Mouse (Mus musculus) forebrain, postnatal 0 days (tissue): ENCODE results near the gene Arl2. TPM values are rescaled to one million over a fixed set of nuclear protein-coding genes. Genes with fewer than 3 reads are reported as not detected.
"Not testable (repeated sequence)": the region's sequence is repeated elsewhere in the genome, so short reads cannot be mapped to it uniquely, and the experiment has no call there.

Experiments
- ATAC-seq: fragments of 200-750 bp; cut with Nextera tagmentation; 2 replicates; pipeline ENCODE4 v1.8.0; 2017; ENCODE audit warnings: mild to moderate bottlenecking, moderate library complexity
- DNase-seq: peaks from one replicate; pipeline ENCODE4 v3.0.0-alpha.2; 2015
- H3K27ac ChIP-seq: fragments of 300-500 bp; sonication (generic); 2 replicates; pipeline ENCODE4 v1.5.1; 2014; ENCODE audit warnings: low read depth, mild to moderate bottlenecking, antibody characterized with exemption, low read length, moderate library complexity, mixed read lengths
- H3K27me3 ChIP-seq: fragments of 300-500 bp; sonication (generic); 2 replicates; pipeline ENCODE4 v1.6.1; 2014; ENCODE audit warnings: mild to moderate bottlenecking, low read length, mixed read lengths; ENCODE audit not compliant: insufficient read depth
- H3K36me3 ChIP-seq: fragments of 300-500 bp; sonication (generic); 2 replicates; pipeline ENCODE4 v1.6.1; 2014; ENCODE audit warnings: mild to moderate bottlenecking, moderate library complexity; ENCODE audit not compliant: insufficient read depth
- H3K4me1 ChIP-seq: fragments of 300-500 bp; sonication (generic); 2 replicates; pipeline ENCODE4 v1.6.1; 2014; ENCODE audit warnings: antibody characterized with exemption; ENCODE audit not compliant: insufficient read depth
- H3K4me2 ChIP-seq: fragments of 300-500 bp; sonication (generic); 2 replicates; pipeline ENCODE4 v1.6.1; 2014; ENCODE audit warnings: low read depth, mild to moderate bottlenecking, moderate library complexity
- H3K4me3 ChIP-seq: fragments of 300-500 bp; sonication (generic); 2 replicates; pipeline ENCODE4 v1.5.1; 2014; ENCODE audit warnings: low read depth, low read length, mixed read lengths
- H3K9ac ChIP-seq: fragments of 300-500 bp; sonication (generic); 2 replicates; pipeline ENCODE4 v1.6.1; 2014; ENCODE audit warnings: mild to moderate bottlenecking
- H3K9me3 ChIP-seq: fragments of 300-500 bp; sonication (generic); 2 replicates; pipeline ENCODE4 v1.6.1; 2016; ENCODE audit warnings: low read length
- CTCF ChIP-seq: sonication (generic); IDR thresholded peaks from 2 replicates; pipeline ENCODE4 v1.5.1; 2016; ENCODE audit warnings: antibody characterized with exemption, control low read depth, low read depth
- WGBS: fragments of 180-500 bp; shearing (Covaris S2); extraction: QIAGEN DNeasy Blood & Tissue Kit; methylation state at CpG from one replicate; pipeline ENCODE4 v1.1.7; 2014; 5-methylcytosine and 5-hydroxymethylcytosine counted together
- polyA plus RNA-seq: library from polyadenylated mRNA; unstranded; fragments of >200 nt; fragmentation: Nextera tagmentation; extraction: Ambion mirVana; gene quantifications from 2 replicates; pipeline ENCODE4 v1.2.1, GENCODE M21; 2015
- total RNA-seq: library from RNA; depleted of rRNA; stranded (reverse); fragments of >200 nt; gene quantifications from 2 replicates; pipeline ENCODE4 v1.2.3, GENCODE M21; 2014

Gene Arl2
- total and polyA plus RNA-seq, 2 experiments from 2014 or later = 63.8 to 118 TPM

DNA sequence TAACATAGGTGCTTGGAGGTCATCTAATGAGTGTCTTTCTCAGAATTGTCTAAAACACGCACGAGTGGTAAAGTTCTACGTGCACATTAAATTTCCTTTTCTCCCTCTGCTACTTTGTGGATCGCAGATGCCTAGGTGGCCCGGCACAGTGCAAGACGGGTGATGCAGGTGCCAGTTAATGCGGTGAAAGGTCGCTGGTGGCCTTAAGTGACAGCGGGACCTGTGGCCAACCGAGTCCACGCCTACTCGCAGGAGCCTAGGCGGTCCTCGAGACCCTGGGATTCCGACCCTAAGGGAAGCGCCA lies 1.0 kb downstream of the Arl2 start:
- Histone ChIP-seq H3K36me3 (peaks cover 20% of the 10 kb centered on the region), H3K9me3 (no peaks in the 10 kb centered on the region), H3K4me2 (peak overlapping the region; percentile 89), H3K4me1 (peaks cover 10% of the 10 kb centered on the region), H3K4me3 (peak overlapping the region; percentile 68), H3K9ac (peak overlapping the region; percentile 77), H3K27ac (peak overlapping the region; percentile 96), H3K27me3 (no peaks in the 10 kb centered on the region)
- no peak for ATAC-seq
- no peak for TF ChIP-seq CTCF
- WGBS = 3% methylated on average over 16 of the region's 16 CpGs
- DNase-seq = no peak

DNA sequence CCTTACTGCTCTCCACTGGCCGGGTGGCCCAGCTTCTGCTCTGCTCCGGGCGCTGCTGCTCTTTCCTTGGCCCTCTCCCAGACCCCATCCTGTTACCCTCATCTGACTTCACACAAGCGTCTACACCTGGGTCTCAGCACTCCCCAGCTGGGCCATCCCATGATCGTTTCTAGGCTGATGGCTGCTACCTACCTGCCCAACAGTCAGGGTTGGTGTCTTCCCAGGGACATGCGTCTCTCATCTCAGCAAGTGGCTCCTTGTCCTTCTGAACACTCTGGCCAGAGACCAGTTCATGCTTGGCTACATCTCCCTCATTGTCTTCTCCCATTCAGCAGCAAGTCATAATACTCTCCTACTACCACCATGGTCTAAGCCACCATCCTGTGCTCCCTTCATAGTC lies 1.6 kb downstream of the Arl2 start:
- Histone ChIP-seq H3K4me3 (peak overlapping the region; percentile 68), H3K9ac (peak overlapping the region; percentile 77), H3K4me1 (peaks cover 10% of the 10 kb centered on the region), H3K27ac (peak overlapping the region; percentile 96; the same call in 1 of the 2 replicates), H3K9me3 (no peaks in the 10 kb centered on the region), H3K27me3 (no peaks in the 10 kb centered on the region), H3K4me2 (peak overlapping the region; percentile 89), H3K36me3 (peaks cover 26% of the 10 kb centered on the region)
- DNase-seq (no peak), ATAC-seq (no peak)
- 92% methylated on average over 6 of the region's 6 CpGs for WGBS
- TF ChIP-seq CTCF = no peak

DNA sequence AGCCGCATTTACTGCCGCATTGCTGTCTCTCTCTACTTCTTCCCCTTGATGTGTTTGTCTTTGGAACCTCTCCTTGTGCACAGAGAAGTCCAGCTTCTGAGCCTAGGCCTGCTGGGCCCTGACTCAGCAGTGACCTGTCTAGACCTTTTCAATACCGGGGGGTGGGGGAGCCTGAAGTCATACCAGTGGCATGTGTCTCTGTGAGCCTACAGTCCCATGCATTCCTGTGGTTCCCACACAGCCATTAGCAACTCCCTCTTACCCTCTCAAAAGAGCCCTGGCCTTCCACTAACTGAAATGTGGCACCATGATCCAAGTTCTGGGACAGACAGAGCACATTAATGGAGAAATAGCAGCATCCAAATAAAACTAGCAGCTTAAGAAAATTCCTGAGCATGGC lies 5.0 kb downstream of the Arl2 start:
- Histone ChIP-seq H3K36me3 (peaks cover 35% of the 10 kb centered on the region), H3K27me3 (no peaks in the 10 kb centered on the region), H3K27ac (no peak overlapping the region), H3K4me1 (peaks cover 10% of the 10 kb centered on the region), H3K4me3 (no peak overlapping the region), H3K9ac (no peak overlapping the region), H3K9me3 (no peaks in the 10 kb centered on the region), H3K4me2 (no peak overlapping the region)
- DNase-seq (no peak), ATAC-seq (no peak)
- WGBS = 91% methylated on average over 3 of the region's 3 CpGs
- TF ChIP-seq CTCF = no peak

DNA sequence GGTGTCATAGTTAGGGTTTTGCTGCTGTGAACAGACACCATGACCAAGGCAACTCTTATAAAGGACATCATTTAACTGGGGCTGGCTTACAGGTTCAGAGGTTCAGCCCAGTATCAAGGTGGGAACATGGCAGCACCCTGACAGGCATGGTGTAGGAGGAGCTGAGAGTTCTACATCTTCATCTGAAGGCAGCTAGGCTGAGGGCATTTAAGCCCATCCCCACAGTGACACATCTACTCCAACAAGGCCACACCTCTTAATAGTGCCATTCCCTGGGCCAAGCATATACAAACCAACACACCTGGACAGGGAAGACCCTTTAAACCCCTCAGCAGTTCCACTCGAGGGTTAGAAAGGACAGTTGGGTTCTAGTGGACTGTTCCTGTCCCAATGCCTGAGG lies 8.2 kb downstream of the Arl2 start:
- not testable (repeated sequence) for H3K4me2 ChIP-seq, H3K9ac ChIP-seq, DNase-seq, H3K4me1 ChIP-seq, H3K9me3 ChIP-seq, H3K4me3 ChIP-seq, ATAC-seq, H3K27me3 ChIP-seq, H3K27ac ChIP-seq
- peaks cover 35% of the 10 kb centered on the region for H3K36me3 ChIP-seq
- WGBS = 62% methylated on average over 1 of the region's 1 CpGs

DNA sequence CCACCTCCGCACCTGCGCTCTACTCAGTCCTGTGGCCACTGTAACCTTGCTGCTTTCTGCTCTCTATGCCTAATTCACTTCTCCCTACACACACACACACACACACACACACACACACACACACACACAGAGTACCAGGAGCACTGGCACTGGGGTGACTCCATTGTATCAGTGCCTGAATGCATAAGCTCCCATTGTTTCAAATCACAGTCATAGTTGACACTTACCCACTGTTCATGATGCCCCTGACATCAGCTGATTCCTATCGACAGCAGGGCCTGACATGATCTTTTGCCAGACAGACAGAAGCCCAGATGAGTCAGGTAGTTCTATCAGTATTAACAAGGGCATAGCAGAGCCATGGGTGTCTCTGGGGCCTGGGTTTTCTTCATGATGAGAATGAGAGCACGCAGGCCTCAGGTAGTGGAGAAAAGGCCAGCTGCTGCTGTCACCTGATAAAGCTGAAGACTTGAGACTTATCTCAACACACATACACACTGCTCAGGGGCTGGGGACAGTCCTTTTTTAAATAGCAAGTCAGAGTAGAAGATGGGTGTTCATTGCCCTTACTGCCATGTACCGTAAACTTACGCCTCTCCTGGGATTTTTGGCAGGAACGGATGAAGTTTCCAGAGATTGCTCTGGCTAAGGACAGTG lies 9.0 kb downstream of the Arl2 start:
- DNase-seq (no peak), ATAC-seq (no peak)
- Histone ChIP-seq H3K4me3 (no peak overlapping the region), H3K4me1 (no peaks in the 10 kb centered on the region; the same call in 1 of the 2 replicates), H3K27me3 (no peaks in the 10 kb centered on the region), H3K9ac (no peak overlapping the region), H3K27ac (no peak overlapping the region), H3K9me3 (no peaks in the 10 kb centered on the region), H3K36me3 (peaks cover 32% of the 10 kb centered on the region), H3K4me2 (no peak overlapping the region)
- 84% methylated on average over 7 of the region's 7 CpGs for WGBS
- TF ChIP-seq CTCF = no peak

DNA sequence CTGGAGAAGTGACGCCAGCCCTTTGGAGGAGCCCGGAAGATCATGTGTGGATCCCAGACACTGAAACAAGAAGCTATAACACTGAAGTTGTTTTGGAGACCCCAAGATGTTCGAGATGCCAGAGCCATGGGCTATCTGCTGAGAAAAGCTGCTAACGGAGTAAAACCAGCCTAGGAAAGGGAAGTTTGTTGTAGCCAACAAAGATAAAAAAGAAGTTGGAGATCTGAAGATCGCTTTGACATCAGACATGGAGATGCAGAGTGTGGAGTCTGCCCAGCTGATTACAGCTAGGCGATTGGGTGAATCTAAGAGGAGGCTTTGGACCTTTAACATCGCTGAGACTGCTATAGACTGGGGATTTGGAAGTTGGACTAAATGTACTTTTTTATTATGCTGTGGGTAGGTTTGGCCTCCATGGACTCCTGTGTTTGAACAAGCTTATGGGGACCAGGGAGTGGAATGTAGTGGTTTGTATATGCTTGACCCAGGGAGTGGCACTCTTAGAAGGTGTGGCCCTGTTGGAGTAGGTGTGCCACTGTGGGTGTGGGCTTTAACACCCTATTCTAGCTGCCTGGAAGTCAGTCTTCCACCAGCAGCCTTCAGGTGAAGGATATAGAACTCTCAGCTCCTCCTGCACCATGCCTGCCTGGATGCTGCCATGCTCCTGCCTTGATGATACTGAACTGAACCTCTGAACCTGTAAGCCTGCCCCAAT lies 10.8 kb downstream of the Arl2 start:
- H3K4me1 ChIP-seq, H3K4me2 ChIP-seq, H3K4me3 ChIP-seq, H3K27ac ChIP-seq, DNase-seq, ATAC-seq, H3K9ac ChIP-seq, H3K27me3 ChIP-seq, H3K9me3 ChIP-seq: not testable (repeated sequence)
- H3K36me3 ChIP-seq = peaks cover 18% of the 10 kb centered on the region
- 81% methylated on average over 7 of the region's 7 CpGs for WGBS

DNA sequence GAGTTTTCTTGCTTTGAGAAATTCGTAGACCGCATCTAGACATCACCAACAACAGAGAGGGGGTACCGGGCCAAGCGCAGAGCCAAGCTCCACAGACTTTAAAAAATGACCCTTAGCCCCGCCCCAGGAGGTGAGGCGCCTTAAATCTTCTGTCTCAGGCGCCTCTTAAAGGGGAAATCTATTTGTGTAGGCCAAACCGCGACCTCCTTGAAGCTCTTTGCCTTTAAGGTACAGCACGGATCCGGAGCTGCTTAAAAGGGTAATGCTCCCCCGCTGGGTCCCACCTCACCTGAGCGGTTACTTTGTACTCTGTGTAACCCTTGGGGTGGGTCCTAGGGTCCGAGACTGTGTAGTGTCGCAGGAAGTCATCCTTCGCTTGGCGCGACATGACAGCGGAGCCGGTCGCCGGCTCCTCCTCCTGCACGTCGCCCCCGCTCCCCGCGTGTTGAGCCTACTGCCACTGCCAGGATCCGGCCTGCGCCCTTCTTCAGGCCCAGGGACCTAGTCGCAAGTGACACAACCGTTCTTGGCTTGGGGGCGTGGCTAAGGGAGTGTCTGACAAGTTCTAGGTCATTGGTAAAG lies 13.5 kb downstream of the Arl2 start, which contains the start of gene Snx15:
Gene Snx15 (minus strand): TSS at position 545 of the 582 bp plus-strand sequence.
- WGBS = 0% methylated on average over 32 of the region's 32 CpGs
- no peaks in the 10 kb centered on the region for H3K36me3 ChIP-seq

More for the DNA sequence above, 13.5 kb downstream of the Arl2 start, which contains the start of gene Snx15:
- Histone ChIP-seq H3K4me3 (peak within 1 kb of the TSS; percentile 51), H3K27ac (peak within 1 kb of the TSS; percentile 95), H3K9me3 (no peaks in the 10 kb centered on the region), H3K4me1 (no peaks in the 10 kb centered on the region; the same call in 1 of the 2 replicates), H3K4me2 (peak within 1 kb of the TSS; percentile 65), H3K9ac (peak within 1 kb of the TSS; percentile 68), H3K27me3 (no peaks in the 10 kb centered on the region)
- no peak for TF ChIP-seq CTCF
- peak; percentile 97 for ATAC-seq
- peak; percentile 96 for DNase-seq
